Mouse (Mus musculus) lung, postnatal 4 days (tissue): Measurements from ENCODE around the gene Fbxw4.

Source experiments
- DNase-seq, 2 experiments: peaks; one replicate each; pipeline ENCODE4 v3.0.0; 2021

The Fbxw4 gene

DNA sequence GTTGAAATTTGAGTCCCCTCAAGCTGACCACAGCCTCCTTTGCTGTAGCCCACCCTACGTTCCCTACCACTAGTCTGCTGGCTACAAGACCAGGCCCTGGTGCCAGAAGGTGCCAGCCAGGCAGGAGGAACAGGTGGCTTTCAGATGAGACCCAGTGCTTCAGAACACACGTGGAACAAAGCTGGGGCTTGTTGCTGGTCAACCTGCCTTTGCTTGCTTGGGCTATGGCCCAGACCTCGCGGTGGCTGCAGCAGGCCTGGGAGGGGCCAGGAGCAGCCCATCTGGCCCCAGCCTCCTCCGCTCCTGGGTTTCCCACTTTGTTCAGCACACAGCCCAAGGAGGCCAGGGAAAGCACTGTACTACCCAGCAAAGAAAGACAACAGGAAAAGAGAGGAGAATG, 49.3 kb downstream of the Fbxw4 start:
- DNase-seq: no peak

DNA sequence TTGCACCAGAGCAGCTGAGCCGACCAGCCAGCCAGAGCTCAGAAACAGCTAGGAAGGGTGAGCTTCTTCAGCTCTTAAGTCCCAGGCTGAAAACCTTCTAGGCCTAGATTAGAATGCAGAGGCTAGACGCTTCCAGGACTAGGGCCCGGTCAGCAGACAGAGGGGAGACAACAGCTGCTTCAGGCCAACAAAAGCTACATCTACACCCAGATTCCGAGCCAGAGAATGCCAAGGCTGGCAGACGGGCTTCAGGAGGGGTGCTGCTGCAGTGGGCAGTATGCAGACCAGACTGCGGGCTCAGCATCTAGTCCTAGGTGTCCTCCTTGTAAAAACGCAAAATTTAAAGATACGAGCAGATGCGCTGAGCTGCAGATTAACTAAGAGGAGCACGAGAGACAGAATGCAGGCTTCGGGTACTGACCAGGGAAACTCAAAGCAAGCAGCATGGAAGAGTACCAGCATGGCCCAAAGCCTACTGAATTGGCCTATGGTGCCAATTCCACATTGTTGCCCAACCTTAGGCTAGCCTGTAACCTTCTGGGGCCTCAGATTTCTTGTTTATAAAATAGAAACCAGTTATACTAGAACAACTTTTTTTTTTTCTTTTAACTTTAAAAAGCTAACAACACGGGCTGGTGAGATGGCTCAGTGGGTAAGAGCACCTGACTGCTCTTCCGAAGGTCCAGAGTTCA, 51.3 kb downstream of the Fbxw4 start:
- DNase-seq: no peak

DNA sequence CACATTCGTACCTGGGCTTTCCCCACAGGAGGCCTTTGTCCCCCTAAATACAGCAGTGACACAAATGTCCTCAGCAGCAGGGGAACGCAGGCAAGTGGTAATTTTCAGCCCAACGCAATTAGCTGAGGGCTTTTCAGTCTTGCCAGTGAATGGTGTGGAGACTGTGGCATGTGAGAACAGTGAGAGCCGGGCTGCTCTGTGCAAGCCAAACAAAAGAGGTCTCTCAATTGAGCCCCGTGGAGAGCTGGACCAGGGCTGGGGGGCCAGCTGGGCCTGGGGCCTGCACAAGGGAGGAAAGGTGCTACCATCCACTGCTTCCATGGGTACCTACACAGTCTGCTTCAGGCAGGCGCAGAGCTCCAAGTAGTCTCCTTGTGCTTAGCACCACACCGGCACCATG, 52.6 kb downstream of the Fbxw4 start:
- DNase-seq: no peak

DNA sequence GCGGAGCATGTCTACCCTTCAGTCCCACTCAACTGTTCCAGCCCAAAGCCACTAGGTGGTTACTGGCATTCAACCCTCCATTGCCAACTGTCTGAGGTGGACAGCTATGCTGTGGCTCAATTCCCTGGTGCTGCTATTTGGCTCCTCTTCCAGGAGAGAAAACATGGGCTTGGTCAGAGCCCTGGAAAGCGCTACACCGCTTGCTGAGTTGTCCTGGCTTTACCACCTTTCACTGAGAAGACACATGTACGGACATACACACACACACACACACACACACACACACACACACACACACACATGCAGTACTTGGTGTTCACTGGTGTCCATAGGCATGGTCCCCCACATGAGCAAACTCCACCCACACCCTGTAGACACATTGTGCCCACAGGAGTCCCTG, 53.4 kb downstream of the Fbxw4 start:
- no peak for DNase-seq

DNA sequence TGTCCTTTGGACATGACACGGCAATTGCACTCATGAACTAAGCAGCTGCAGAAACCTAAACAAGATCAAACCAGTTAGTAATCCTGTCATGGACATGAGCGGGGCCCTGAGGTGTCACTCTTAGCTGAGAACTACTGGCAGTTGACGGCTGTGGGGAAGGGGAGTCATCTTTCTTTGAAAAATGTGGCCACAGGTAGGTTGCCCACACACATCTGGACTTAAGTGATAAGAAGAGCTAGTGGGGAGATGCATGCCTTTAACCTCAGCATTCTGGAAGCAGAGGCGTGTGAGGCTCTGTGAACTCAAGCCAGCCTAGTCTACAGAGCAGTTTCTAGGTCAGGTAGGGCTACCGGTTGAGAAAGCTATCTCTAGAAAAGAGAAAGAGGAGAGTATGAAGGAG, 57.5 kb downstream of the Fbxw4 start:
- DNase-seq: no peak

DNA sequence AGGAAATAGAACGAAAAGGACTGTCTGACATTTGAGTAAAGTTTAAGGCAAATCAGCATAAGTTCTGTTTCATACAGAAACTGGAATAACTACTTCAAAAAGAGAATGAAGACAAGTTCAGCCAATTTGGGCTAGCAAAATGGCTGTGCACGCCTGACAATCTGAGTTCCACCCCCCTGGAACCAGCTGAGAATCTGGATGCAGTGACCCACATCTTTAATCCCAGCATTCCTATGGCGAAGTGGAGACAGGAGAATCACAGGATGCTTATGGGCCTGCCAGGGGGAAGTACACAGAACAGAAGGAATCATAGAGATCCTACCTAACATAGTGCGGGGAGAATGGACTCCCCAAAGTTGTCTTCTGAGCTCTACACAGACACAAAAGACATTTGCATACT, 63.0 kb downstream of the Fbxw4 start:
- DNase-seq: no peak

DNA sequence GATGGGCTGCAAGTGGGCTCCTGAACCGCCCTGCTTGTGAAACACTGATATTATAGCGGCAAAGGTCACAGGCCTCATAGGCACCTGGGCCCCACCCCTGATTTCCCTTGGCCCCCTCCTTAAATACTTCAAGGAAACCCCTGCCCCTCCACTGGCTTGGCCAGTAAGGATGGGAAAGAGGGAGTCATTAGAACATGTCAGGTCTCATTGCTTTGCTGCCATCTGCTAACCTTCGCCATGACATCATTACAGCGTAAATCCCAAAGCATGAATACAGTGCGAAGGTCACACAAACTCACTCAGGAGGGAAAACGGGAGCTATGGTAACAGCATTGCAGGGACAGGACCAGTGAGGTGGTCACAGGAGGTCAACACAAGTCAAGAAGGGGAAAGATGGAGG, 63.7 kb downstream of the Fbxw4 start:
- no peak for DNase-seq

DNA sequence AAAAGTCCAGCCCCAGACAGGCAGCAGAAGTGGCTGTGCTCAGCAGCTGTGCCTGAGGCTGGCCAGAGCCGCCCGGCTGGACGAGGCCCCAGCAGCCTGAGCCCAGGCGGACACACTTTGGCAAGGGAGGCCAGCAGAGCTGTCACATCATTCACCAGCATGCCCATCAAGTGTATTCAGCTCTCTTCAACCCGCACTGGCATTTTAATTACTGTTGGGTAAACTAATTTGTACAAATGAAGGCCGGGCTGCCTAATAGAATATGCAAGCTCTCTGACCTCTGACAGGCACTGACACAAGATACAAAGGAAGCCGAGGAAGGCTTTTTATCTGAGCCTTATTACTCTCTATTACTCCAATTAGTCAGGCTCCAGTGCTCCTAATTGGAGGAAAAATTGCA, 64.1 kb downstream of the Fbxw4 start:
- DNase-seq: peak in 1 of 2 experiments; percentile 60

DNA sequence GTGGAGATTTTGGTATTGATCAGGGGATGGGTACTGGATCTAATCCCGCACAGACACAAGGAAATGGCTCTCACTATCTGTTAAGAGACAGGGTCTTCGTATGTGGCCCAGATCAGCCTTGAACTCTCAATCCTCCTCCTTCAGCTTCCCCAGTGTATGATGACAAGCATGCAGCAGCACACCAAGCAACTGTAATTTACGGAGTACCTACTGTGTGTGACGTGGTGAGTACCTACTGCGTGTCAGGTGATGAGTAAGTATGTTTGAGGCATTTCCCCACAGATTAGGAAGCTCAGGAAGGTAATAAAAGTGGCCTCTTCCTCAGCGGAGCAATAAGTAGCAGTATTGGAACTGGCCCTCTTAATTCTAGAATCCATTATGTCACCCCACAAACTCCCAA, 64.6 kb downstream of the Fbxw4 start:
- no peak for DNase-seq

DNA sequence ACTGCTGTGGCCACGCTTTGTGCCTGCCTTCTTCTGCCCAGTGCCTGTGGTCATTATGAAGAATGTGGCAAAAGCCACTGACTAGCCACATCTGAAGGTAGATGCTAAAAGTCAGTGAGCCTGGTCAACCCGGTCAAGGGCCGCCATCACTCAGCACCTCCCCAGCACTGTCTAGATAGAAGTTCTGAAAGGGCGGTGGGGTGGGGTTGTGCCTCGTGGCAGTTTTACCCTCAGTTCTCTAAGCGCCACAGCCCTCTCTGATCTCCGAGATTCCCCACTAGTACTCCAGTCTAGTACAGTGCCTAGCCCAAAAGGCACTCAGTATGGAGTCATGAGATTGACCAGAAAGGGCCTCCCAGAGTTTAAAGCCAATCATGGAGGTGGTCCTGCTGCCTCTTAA, 66.0 kb downstream of the Fbxw4 start:
- no peak for DNase-seq

DNA sequence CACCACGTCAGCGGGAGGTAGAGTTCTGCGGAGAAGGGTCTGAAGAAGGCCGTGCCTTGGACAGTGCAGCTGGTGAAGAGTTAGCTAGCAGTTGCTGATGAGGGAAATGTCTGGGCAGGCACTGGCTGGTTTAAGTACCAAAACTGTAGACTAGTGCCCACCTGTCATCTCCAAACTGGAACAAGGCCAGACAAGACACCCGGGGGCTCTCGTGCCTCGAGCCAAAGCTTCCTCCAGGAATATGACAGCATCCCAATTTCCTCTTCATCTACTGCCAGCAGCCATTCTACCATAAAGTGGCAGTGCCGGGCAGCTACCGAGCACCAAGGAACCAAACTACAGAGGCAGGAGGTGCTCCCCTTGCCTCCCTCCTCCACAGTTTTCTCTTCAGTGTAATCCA, 67.2 kb downstream of the Fbxw4 start:
- no peak for DNase-seq

DNA sequence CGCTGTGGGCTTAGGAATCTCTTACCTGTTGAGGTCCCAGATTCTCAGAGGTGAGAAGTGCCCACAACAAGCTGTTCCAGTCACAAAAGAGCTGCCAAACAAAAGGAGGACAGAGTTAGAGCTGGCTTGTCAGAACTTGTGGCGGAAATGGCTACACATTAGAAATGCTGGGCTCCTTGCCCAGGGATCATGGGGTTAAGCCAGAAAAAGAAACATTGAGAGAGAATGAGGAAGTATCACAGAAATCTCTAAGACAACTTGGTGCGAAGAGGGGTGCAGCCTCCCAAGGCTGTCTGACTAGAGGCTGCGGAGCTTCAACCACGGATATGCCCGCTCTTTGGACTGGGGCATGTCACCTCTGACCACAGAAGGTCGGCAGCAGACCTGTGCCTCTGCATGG, 68.4 kb downstream of the Fbxw4 start:
- DNase-seq: peak; percentile 74 to 75

DNA sequence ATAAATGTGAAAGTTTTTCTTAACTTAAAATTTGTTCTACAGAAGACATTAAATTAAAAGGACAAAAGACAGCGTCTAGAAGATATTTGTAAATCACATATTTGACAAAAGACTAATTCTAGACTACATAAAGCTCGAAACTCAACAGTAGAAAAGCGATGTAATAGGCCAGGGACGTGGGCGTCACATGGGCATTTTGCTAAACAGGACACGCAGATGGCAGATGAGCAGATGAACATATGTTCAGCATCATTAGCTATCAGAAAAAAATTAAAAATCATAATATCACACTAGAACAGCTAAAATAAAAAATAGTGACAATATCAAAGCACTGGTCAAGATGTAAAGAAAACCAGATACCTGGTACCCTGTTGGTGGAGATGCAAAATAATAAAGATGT, 70.4 kb downstream of the Fbxw4 start:
- DNase-seq: no peak

DNA sequence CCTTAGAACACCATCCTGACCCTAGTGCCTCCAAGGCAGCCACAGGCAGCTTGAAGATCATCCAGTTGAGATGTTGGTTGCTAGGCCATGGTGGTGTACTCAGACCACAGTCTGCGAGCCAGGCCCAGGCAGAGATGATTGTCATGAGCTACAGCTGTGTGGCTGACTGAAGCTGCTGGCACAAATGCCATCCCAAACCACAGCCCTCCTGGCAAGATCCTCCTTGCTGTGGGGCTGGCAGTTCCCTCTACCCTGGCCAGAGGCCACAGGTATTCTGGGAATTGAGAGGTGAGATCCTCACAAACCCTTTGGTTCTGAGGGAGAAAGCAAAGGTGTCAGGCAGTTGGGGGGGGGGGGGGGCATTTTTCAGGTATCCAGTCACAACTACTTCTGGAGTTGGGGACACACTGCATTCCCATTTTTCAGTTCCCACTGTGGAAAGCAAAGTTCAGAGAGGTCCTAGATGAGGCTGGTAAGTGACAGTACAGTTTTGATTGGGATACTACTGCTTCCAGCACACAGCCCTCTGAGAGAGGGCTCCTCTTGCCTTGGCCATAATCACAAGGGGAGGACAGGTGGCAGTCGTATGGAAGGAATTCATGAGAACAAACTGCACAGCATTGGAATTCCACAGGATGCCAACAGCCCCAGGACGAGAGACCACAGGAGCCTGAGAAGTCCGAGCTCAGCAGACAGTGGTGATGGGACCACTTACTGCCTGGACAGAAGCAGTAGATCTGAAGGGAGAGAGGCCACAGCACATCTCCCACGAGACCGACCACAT, 72.4 kb downstream of the Fbxw4 start:
- DNase-seq: no peak

DNA sequence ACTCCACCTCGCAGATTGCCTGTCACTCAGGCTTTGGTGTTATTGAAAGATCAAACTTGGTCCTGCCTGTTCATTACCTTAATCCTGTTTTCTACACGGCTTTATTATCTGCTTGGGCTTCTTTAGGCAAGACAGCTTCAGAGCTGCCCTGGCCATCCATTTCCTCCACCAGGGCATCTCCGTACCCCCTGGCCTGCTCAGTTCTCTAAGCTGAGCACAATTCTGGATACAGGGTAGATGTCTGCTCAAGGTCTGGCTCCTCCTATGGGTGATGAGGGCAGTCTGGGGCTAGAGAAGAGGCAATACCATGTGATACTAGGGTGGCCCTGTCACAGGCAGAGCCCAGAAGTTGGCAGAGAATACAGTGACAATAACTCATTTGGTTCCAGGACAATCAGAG, 73.3 kb downstream of the Fbxw4 start:
- DNase-seq: no peak

DNA sequence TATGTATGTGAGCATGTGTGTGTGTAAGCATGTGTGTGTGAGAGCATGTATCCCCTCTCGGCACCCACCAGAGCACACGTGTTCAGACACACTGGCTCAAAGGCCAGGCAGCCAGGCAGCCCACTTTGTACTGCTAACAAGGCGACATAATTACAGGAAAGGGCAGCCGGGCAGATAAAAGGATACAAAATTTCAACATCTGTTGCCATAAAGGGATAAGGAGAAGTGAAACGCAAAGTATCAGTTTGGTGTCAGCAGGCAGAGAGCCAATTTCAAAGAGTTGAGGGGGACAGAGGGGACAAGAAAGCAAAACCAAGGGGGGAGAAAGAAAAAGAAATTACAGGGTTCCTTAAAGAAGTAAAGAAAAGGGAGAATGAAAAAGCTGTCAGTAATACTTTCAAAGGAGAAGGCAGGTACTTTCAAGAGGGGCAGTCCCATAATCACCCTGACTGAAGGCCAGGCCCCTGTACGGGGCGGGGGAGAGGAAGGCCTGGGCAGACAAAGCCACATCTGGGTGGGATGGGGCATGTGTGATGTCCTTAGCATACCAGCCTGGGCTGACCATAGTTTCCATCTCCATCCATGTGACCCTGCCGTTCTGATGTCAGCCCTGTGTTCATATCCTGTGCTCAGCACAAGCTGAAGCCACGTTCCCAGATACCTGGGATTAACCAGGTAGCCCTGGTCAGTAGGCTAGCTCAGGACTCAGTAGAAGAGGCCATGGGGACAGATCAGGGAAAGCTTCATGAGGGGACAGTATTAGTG, 75.1 kb downstream of the Fbxw4 start:
- DNase-seq: no peak

DNA sequence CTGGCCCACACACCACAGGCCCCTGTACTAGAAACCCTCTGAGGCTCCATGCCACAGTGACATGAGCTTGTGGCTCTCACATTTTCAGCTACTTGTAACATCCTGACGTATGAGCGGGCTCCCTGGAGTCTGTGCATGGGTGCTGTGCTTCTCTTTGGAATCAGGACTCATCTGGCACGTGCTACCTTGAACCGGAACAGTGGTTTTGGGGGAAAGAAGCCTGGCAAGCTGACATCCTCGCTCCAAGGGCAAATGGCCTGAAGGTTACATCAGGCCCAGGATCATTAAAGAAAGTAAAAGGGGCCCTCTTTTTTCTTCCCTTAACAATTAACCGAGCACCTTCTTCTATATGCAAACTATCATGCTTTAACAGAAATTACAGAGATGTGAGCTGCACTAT, 77.0 kb downstream of the Fbxw4 start:
- DNase-seq: no peak

DNA sequence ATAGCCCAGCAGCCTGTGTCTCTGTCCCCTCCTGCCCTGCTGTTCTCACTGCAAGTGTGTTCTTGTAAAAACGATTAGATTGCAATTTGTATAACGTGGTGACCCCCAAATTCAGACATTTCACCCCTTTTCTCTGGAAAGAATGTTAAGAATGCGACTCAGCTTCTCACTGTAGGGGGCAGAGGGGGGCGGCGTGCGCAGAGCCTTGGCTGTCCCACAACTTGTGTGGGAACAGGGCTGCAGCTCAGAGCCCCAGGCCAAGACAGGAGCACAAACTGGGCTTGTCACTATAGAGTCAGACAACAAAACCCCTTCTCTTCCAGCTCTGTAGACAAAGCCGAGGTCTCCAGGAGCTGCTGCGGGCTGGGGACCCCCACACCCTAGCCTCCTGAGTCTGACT, 78.0 kb downstream of the Fbxw4 start:
- peak in 1 of 2 experiments; percentile 41 for DNase-seq

DNA sequence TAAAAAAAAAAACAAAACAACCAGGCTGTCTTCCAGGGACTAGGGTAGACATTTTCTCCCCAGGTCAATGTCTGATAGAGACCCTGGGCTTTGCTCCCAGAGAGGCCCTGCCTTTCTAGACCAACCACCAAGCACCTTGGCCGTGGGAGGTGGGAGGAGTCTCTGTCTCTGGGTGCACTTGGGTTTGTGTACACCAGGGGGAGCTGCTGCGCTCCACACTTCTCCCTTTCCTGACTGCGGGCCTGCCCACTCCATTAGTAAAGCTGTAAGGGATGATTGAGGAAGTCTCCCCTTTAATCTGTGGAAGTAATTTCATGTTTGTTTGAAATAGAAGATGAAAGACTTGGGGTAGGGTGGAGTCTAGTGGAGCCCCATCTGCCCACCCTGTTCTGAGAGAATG, 78.9 kb downstream of the Fbxw4 start:
- peak; percentile 71 to 79 for DNase-seq

DNA sequence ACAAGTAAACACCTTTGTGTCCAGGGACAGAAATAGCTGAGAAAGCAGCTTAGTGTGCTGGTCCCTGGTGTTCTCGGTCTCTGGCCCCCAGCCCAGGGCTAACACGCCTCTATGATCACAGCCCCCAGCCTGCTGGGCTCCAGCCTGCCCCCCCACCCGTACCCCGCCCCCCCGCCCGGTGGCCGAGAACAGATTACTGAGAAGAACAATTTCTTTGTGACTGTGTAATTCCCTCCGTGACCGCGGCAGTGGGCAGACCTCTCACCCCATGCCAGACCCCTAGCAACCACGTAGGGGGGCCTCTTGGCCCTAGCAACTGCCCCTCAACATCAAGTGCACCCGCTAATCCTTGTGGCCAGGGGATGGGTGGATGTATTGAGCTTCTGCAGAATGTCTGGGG, 79.9 kb downstream of the Fbxw4 start:
- no peak for DNase-seq

DNA sequence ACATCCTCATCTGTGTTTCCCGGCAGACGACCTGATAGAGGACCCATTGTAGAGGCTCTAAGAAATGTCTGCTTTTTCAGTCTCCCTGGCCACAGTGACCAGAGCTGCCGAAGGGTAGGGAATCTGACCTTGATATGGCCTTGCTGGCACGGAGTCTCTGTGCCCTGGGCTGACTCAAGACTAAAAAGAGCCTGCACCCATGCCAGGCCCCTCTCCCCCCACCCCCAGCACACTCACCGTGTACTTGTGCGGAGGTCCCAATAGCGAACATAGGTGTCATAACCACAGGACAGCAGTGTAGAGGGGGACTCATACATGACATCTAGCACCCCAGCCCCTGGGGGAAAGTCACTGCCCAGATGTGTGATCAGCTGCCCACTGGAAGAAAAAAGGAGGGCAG, 80.7 kb downstream of the Fbxw4 start:
- DNase-seq: peak in 1 of 2 experiments; percentile 15

DNA sequence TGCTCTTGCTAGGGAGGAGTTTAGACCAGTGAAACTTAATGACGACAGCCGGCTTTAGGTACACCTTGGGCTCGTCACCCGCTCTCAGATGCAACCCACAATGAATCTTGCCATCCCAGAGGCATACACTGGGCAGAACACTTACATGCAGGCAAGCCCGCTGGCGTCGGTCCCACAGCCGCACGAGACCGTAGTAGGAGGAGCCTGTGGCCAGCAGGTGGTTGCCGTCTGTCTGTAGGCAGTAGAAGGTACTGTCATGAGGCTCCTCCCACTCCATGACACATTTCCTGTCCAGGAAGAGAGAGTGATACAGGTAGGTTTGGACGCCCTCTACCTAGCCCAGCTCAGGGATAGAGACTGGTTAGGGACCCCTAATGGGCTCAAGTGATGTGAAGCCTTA, 81.1 kb downstream of the Fbxw4 start:
- DNase-seq: peak in 1 of 2 experiments; percentile 29

DNA sequence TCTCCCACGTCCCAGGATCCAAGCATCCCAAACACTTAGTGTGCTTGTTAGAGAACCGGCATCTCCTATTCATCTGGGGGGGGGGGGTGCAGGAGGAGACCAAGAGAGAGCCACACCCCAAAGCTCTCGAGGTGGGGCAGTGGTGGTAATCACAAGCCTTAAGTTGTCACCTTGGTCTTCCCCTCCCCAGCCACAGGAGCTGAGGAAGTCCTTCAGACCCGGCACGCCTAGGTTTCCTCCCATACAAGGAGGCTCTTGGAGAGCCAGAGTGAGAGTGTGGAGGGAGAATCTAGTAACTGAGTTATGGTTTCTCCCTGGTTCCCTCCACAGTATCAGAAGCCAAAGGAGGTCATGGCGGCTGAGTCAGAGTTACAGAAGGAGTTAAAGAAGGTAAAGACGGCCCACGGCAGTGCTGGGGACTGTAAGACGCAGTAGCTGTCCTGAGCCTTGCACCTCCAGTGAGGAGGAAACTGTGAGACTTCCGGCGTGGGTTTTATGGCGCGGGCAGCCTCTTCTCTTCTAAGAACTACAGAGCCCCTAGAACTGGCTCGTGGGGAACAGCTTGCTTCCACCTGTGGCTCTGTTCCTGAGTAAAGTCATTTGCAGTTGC, 82.9 kb downstream of the Fbxw4 start:
- peak in 1 of 2 experiments; percentile 19 for DNase-seq

DNA sequence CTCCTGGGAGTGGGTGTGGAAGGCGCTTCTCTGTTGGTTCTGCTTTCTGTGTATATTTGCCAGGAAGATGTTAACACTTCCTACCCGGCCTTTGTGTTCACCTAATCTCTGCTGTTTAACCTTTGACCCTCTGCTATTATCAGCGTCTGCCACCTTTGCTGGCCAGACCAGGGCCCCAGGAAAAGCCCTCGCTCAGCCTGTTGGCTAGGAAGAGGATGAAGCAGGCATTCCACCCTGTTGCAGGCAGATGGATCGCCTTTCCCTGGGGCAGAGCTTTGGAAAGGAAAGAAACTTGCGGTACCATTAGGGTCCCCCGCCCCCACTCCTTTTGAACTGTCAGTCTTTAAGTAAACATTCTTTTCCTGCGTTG, 84.5 kb downstream of the Fbxw4 start:
- DNase-seq: peak in 1 of 2 experiments; percentile 69
